Mouse (Mus musculus): ENCODE measurements around the gene Srebf1. TPM values are rescaled to one million over a fixed set of nuclear protein-coding genes. Genes with fewer than 3 reads are reported as not detected.
A peak's percentile ranks its signal among the peaks of the same experiment; 100 is the strongest.

The Srebf1 gene
- total and polyA plus RNA-seq, 2 experiments from 2014 or later = 50.6 to 169 TPM

GRCm38 (mm10) chr11:60209933-60210249, 12.5 kb downstream of the Srebf1 start:
- TF ChIP-seq CTCF (IDR thresholded peaks at IDR 0.05; ENCODE audit: low read depth) = no peak
- Histone ChIP-seq H3K4me2 (ENCODE audit: low read depth, low read length) (peak overlapping the region; percentile 68), H3K4me3 (ENCODE audit: low read length) (peak overlapping the region; percentile 39), H3K36me3 (ENCODE audit: insufficient read depth, low read length) (no peaks in the 10 kb centered on the region; the same call in none of the 2 replicates), H3K27ac (peak overlapping the region; percentile 89), H3K9ac (replicated peaks; ENCODE audit: low read length) (peak overlapping the region; percentile 61), H3K9me3 (ENCODE audit: low read length) (no peaks in the 10 kb centered on the region), H3K4me1 (ENCODE audit: insufficient read depth, low read length) (peaks cover 44% of the 10 kb centered on the region), H3K27me3 (ENCODE audit: insufficient read depth, low read length) (no peaks in the 10 kb centered on the region)
- ATAC-seq (no peak), DNase-seq (ENCODE audit: low spot score) (no peak)
- WGBS = 2% methylated on average over 2 of the region's 2 CpGs

GRCm38 (mm10) chr11:60209217-60209932, 13.0 kb downstream of the Srebf1 start:
- TF ChIP-seq CTCF (IDR thresholded peaks at IDR 0.05; ENCODE audit: low read depth) = peak; percentile 22; the same call in 1 of the 2 replicates
- ATAC-seq (peak; percentile 83), DNase-seq (ENCODE audit: low spot score) (peak; percentile 94)
- no peaks in the 10 kb centered on the region for H3K27me3 ChIP-seq (ENCODE audit: insufficient read depth, low read length)
- peak overlapping the region; percentile 39 for H3K4me3 ChIP-seq (ENCODE audit: low read length)
- H3K36me3 ChIP-seq (ENCODE audit: insufficient read depth, low read length) = peaks cover 3% of the 10 kb centered on the region
- no peaks in the 10 kb centered on the region for H3K9me3 ChIP-seq (ENCODE audit: low read length)
- peak overlapping the region; percentile 68 for H3K4me2 ChIP-seq (ENCODE audit: low read depth, low read length)
- peak overlapping the region; percentile 89 for H3K27ac ChIP-seq
- WGBS = 19% methylated on average over 7 of the region's 7 CpGs
- peak overlapping the region; percentile 61 for H3K9ac ChIP-seq (replicated peaks; ENCODE audit: low read length)
- H3K4me1 ChIP-seq (ENCODE audit: insufficient read depth, low read length) = peaks cover 44% of the 10 kb centered on the region

- peaks cover 9% of the 10 kb centered on the region for H3K36me3 ChIP-seq (ENCODE audit: insufficient read depth, low read length)
- DNase-seq (ENCODE audit: low spot score) (no peak), ATAC-seq (0 out of 2 replicates have a peak, but pooled peaks have one; percentile 0)
- 25% methylated on average over 4 of the region's 4 CpGs for WGBS
- TF ChIP-seq CTCF (IDR thresholded peaks at IDR 0.05; ENCODE audit: low read depth) = no peak
- H3K27me3 ChIP-seq (ENCODE audit: insufficient read depth, low read length) = no peaks in the 10 kb centered on the region
- H3K4me2 ChIP-seq (ENCODE audit: low read depth, low read length) = peak overlapping the region; percentile 68
- H3K9me3 ChIP-seq (ENCODE audit: low read length) = no peaks in the 10 kb centered on the region
- peak overlapping the region; percentile 50 for H3K9ac ChIP-seq (replicated peaks; ENCODE audit: low read length)
- H3K4me1 ChIP-seq (ENCODE audit: insufficient read depth, low read length) = peaks cover 44% of the 10 kb centered on the region
- H3K27ac ChIP-seq = peak overlapping the region; percentile 89
- H3K4me3 ChIP-seq (ENCODE audit: low read length) = peak overlapping the region; percentile 27
Measured at GRCm38 (mm10) chr11:60208712-60209111, 13.7 kb downstream of the Srebf1 start.

GRCm38 (mm10) chr11:60208201-60208600, 14.2 kb downstream of the Srebf1 start:
- no peak for TF ChIP-seq CTCF (IDR thresholded peaks at IDR 0.05; ENCODE audit: low read depth)
- Histone ChIP-seq H3K9ac (replicated peaks; ENCODE audit: low read length) (peak overlapping the region; percentile 50), H3K4me1 (ENCODE audit: insufficient read depth, low read length) (peaks cover 44% of the 10 kb centered on the region), H3K27ac (peak overlapping the region; percentile 89), H3K27me3 (ENCODE audit: insufficient read depth, low read length) (no peaks in the 10 kb centered on the region), H3K4me3 (ENCODE audit: low read length) (peak overlapping the region; percentile 27), H3K4me2 (ENCODE audit: low read depth, low read length) (peak overlapping the region; percentile 68), H3K9me3 (ENCODE audit: low read length) (no peaks in the 10 kb centered on the region), H3K36me3 (ENCODE audit: insufficient read depth, low read length) (peaks cover 12% of the 10 kb centered on the region)
- DNase-seq (ENCODE audit: low spot score) (no peak), ATAC-seq (no peak)
- WGBS = 52% methylated on average over 6 of the region's 6 CpGs

- no peaks in the 10 kb centered on the region for H3K9me3 ChIP-seq (ENCODE audit: low read length)
- H3K27me3 ChIP-seq (ENCODE audit: insufficient read depth, low read length) = no peaks in the 10 kb centered on the region
- no peak overlapping the region for H3K4me2 ChIP-seq (ENCODE audit: low read depth, low read length)
- 58% methylated on average over 5 of the region's 5 CpGs for WGBS
- no peak for ATAC-seq
- no peak for DNase-seq (ENCODE audit: low spot score)
- H3K4me3 ChIP-seq (ENCODE audit: low read length) = no peak overlapping the region
- H3K27ac ChIP-seq = no peak overlapping the region
- 0 out of 2 replicates have a peak overlapping the region, but pooled peaks have one; percentile 35 for H3K9ac ChIP-seq (replicated peaks; ENCODE audit: low read length)
- peaks cover 22% of the 10 kb centered on the region for H3K36me3 ChIP-seq (ENCODE audit: insufficient read depth, low read length)
- H3K4me1 ChIP-seq (ENCODE audit: insufficient read depth, low read length) = peaks cover 49% of the 10 kb centered on the region
- TF ChIP-seq CTCF (IDR thresholded peaks at IDR 0.05; ENCODE audit: low read depth) = no peak
Measured at GRCm38 (mm10) chr11:60206207-60206606, 16.2 kb downstream of the Srebf1 start.

GRCm38 (mm10) chr11:60205026-60205425, 17.4 kb downstream of the Srebf1 start:
- Histone ChIP-seq H3K27me3 (ENCODE audit: insufficient read depth, low read length) (no peaks in the 10 kb centered on the region), H3K27ac (no peak overlapping the region), H3K4me2 (ENCODE audit: low read depth, low read length) (no peak overlapping the region), H3K4me1 (ENCODE audit: insufficient read depth, low read length) (peaks cover 42% of the 10 kb centered on the region), H3K9ac (replicated peaks; ENCODE audit: low read length) (no peak overlapping the region), H3K4me3 (ENCODE audit: low read length) (no peak overlapping the region), H3K9me3 (ENCODE audit: low read length) (no peaks in the 10 kb centered on the region), H3K36me3 (ENCODE audit: insufficient read depth, low read length) (peaks cover 23% of the 10 kb centered on the region)
- WGBS = 83% methylated on average over 11 of the region's 12 CpGs
- ATAC-seq (no peak), DNase-seq (ENCODE audit: low spot score) (no peak)
- no peak for TF ChIP-seq CTCF (IDR thresholded peaks at IDR 0.05; ENCODE audit: low read depth)
